Mouse (Mus musculus) left cerebral cortex, adult 9 months (tissue): ENCODE data around the gene Sept8.
A peak's percentile ranks its signal among the peaks of the same experiment; 100 is the strongest.

Source experiments
- DNase-seq, 2 experiments: peaks; one replicate each; pipeline ENCODE4 v3.0.0; 2022; ENCODE audit warnings: low spot score in 2 of 2

Sept8 gene

GRCm38 (mm10) chr11:53519207-53520121 lies at the start of gene Sept8:
Sept8 (plus strand) TSS chr11:53519257.
- DNase-seq = peak in 1 of 2 experiments; percentile 53

- DNase-seq = no peak
Observed at GRCm38 (mm10) chr11:53469294-53469967, 49.6 kb upstream of the Sept8 start.

- DNase-seq = peak; percentile 83 to 96
Observed at GRCm38 (mm10) chr11:53469968-53470695, 48.9 kb upstream of the Sept8 start, which contains the start of gene Gm9837. Gm9837 (minus strand) TSS chr11:53470479.

GRCm38 (mm10) chr11:53472709-53473108 lies 46.3 kb upstream of the Sept8 start:
- DNase-seq = no peak

- no peak for DNase-seq
Observed at GRCm38 (mm10) chr11:53475620-53476019, 43.4 kb upstream of the Sept8 start.

GRCm38 (mm10) chr11:53477833-53478232 lies 41.2 kb upstream of the Sept8 start:
- DNase-seq = no peak

GRCm38 (mm10) chr11:53478383-53479170 lies 40.5 kb upstream of the Sept8 start:
- DNase-seq = no peak

- no peak for DNase-seq
Observed at GRCm38 (mm10) chr11:53479171-53479782, 39.8 kb upstream of the Sept8 start.

- DNase-seq = peak; percentile 69 to 77
Observed at GRCm38 (mm10) chr11:53479783-53480301, 39.2 kb upstream of the Sept8 start, which contains the start of the genes Gm9945 and Sowaha. Gm9945 (plus strand) TSS chr11:53480166. Sowaha (minus strand) TSS chr11:53480274.

GRCm38 (mm10) chr11:53481088-53481730 lies 37.8 kb upstream of the Sept8 start:
- DNase-seq = no peak

- DNase-seq = no peak
Observed at GRCm38 (mm10) chr11:53483159-53483891, 35.7 kb upstream of the Sept8 start.

- no peak for DNase-seq
Observed at GRCm38 (mm10) chr11:53485719-53486118, 33.3 kb upstream of the Sept8 start.

GRCm38 (mm10) chr11:53486351-53486750 lies 32.7 kb upstream of the Sept8 start:
- no peak for DNase-seq

GRCm38 (mm10) chr11:53486822-53487594 lies 32.0 kb upstream of the Sept8 start:
- DNase-seq = peak in 1 of 2 experiments; percentile 48

GRCm38 (mm10) chr11:53489007-53489406 lies 30.1 kb upstream of the Sept8 start:
- no peak for DNase-seq

- DNase-seq = no peak
Observed at GRCm38 (mm10) chr11:53489421-53489820, 29.6 kb upstream of the Sept8 start.

- DNase-seq = no peak
Observed at GRCm38 (mm10) chr11:53491954-53492401, 27.1 kb upstream of the Sept8 start.

- no peak for DNase-seq
Observed at GRCm38 (mm10) chr11:53493243-53493955, 25.7 kb upstream of the Sept8 start.
